Mouse (Mus musculus) ES-Bruce4 (cell line): ENCODE data around the gene Ipcef1.

Experiments
- CTCF ChIP-seq: IDR thresholded peaks from one replicate; pipeline ENCODE4 v1.8.1; 2011; ENCODE audit warnings: low read depth, low read length
- EP300 ChIP-seq: IDR thresholded peaks from 2 replicates; pipeline ENCODE4 v1.6.1; 2011; ENCODE audit warnings: low read depth, low read length; ENCODE audit not compliant: insufficient read depth

- TF ChIP-seq CTCF (no peak), EP300 (no peak)
Measured at GRCm38 (mm10) chr10:7076662-7077211, 24.5 kb upstream of the Ipcef1 start.
